Mouse (Mus musculus) liver, embryonic 11.5 days (tissue): ENCODE measurements at regions not wholly inside any gene's neighbourhood (a gene's known extent, or its start where the extent isn't known, plus 50 kb on each side); places are given as distances from the start of the nearest gene placed in this dataset.

Source experiments
- ATAC-seq: fragments of 200-750 bp; cut with Nextera tagmentation; replicated peaks from 2 replicates; pipeline ENCODE4 v1.8.0; 2017; ENCODE audit warnings: moderate number of reproducible peaks, mild to moderate bottlenecking, moderate TSS enrichment, moderate library complexity; ENCODE audit not compliant: low FRiP score
- DNase-seq: peaks from one replicate; pipeline ENCODE4 v3.0.0-alpha.2; 2017; ENCODE audit warnings: low spot score
- H3K27ac ChIP-seq: fragments of 300-500 bp; sonication (generic); 2 replicates; pipeline ENCODE4 v1.5.1; 2014; ENCODE audit warnings: mild to moderate bottlenecking, low read depth, low read length, control low read depth
- H3K27me3 ChIP-seq: fragments of 300-500 bp; sonication (generic); replicated peaks from 2 replicates; pipeline ENCODE4 v1.6.1; 2014; ENCODE audit warnings: low read length, mixed read lengths; ENCODE audit not compliant: control insufficient read depth, insufficient read depth
- H3K36me3 ChIP-seq: fragments of 300-500 bp; sonication (generic); 2 replicates; pipeline ENCODE4 v1.6.1; 2014; ENCODE audit warnings: mild to moderate bottlenecking, low read length, moderate library complexity, mixed read lengths; ENCODE audit not compliant: control insufficient read depth, insufficient read depth
- H3K4me1 ChIP-seq: fragments of 300-500 bp; sonication (generic); replicated peaks from 2 replicates; pipeline ENCODE4 v1.6.1; 2014; ENCODE audit warnings: low read length, mixed read lengths; ENCODE audit not compliant: control insufficient read depth, insufficient read depth
- H3K4me2 ChIP-seq: fragments of 300-500 bp; sonication (generic); 2 replicates; pipeline ENCODE4 v1.6.1; 2014; ENCODE audit warnings: mild to moderate bottlenecking, control low read depth, moderate library complexity
- H3K4me3 ChIP-seq: fragments of 300-500 bp; sonication (generic); 2 replicates; pipeline ENCODE4 v1.5.1; 2014; ENCODE audit warnings: low read depth, low read length, control low read depth
- H3K9ac ChIP-seq: fragments of 300-500 bp; sonication (generic); 2 replicates; pipeline ENCODE4 v1.6.1; 2014; ENCODE audit warnings: low read depth, low read length, control low read depth
- H3K9me3 ChIP-seq: fragments of 300-500 bp; sonication (generic); 2 replicates; pipeline ENCODE4 v1.6.1; 2016; ENCODE audit warnings: low read length, inconsistent platforms, mixed read lengths; ENCODE audit not compliant: control insufficient read depth
- WGBS: fragments of 180-500 bp; shearing (Covaris S2); extraction: QIAGEN DNeasy Blood & Tissue Kit; methylation state at CpG from one replicate; pipeline ENCODE4 v1.1.7; 2014; 5-methylcytosine and 5-hydroxymethylcytosine counted together

DNA sequence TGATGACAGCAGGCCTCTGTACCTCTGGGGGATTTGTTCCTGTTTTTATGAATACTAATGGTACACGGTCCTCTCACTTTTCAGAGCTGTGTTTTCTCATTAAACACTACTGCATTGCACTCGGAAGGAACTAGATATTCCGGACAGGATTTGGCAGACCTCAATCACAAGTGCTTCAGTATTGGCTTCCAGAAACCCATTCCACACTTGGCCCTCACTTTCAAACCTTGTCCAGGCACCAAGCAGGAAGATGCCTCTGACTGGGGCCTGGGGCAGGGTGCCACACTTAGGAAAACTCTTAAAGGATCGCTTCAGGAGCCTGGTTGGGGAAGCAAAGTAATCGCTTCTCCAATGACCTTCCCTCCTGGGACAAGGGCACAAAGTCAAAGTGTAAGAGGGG lies 50.7 kb upstream of the Mrps6 start:
- ATAC-seq, result no peak
- Histone ChIP-seq H3K4me1 (no peaks in the 10 kb centered on the region), H3K4me2 (no peak overlapping the region), H3K4me3 (no peak overlapping the region), H3K27ac (no peak overlapping the region), H3K27me3 (no peaks in the 10 kb centered on the region), H3K9me3 (no peaks in the 10 kb centered on the region), H3K9ac (no peak overlapping the region), H3K36me3 (no peaks in the 10 kb centered on the region)
- WGBS, result 87% methylated on average over 5 of the region's 5 CpGs
- no peak for DNase-seq
